Mouse (Mus musculus) skeletal muscle tissue, adult 2 months (tissue): ENCODE results near the gene Ak5.

ENCODE experiments used
- DNase-seq: peaks from one replicate; pipeline ENCODE4 v3.0.0-alpha.2; 2012; ENCODE audit warnings: low read depth, low spot score

Ak5 gene

DNA sequence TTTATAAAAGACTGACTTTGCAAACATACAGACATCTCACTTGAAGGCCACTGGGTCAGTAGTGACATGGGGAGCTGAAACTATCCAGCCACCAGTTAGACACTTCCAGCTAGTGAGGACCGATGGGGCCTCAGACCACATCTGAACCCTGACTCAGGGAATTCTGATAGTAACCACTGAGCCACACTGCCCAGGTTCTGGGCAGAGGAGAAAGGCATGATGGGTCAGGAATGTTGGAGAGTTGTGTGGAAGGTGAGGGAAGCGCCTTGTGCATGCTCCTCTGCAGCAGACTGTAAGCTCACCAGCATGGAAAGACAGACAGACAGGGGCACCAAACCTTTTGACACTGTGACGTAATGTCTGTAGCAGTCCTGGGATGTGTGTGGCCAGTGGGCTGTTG is 192.3 kb downstream of the Ak5 start:
- no peak for DNase-seq

DNA sequence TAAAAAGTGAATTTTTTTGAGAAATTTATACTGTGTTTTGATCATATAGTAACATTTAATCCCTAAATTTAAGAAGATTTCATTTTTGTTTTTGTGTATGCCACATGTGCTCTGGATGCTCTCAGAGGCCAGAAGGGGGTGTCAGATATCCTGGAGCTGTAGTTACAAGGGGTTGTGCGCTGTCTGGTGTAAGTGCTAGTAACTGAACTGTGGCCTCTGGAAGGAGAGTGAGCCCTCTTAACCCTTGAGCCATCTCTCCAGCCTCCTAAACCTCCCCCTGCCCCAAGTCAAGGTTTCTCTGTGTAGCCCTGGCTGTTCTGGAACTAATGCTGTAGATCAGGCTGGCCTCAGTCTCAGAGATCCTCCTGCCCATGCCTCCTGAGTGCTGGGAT is 192.9 kb downstream of the Ak5 start:
- DNase-seq, result no peak

DNA sequence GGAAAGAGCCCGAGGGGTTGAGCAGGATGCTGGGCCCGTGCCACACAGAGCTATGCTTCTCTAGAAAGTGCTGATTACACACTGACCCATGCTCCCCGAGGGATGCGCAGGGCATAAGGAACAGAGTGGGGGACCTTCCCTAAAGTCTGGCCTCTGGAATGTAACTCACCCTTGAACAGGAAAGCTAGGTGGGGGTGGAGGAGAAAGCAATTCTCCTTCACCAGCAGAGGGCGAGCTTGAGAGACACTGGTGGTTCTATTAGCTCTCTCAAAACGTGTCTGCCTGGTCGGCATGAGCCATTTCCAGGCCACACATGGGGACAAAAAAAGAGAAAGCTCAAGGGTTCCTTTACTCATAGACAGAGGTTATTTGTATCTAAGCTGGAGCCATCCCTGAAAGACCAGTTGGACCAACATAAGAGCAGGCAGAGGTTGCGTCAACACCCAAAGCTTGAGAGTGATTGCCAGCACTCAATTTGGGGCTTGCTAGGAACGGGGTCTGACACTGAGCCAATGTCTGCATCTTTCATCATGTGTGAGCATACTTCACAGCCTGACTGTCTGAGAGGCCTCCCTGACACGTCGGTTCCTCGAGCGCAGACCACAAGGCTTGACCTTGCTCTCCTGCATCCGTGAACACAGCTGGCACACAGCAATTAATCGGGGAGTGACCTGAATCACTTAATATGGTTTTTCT is 193.4 kb downstream of the Ak5 start:
- DNase-seq, result peak; percentile 43

DNA sequence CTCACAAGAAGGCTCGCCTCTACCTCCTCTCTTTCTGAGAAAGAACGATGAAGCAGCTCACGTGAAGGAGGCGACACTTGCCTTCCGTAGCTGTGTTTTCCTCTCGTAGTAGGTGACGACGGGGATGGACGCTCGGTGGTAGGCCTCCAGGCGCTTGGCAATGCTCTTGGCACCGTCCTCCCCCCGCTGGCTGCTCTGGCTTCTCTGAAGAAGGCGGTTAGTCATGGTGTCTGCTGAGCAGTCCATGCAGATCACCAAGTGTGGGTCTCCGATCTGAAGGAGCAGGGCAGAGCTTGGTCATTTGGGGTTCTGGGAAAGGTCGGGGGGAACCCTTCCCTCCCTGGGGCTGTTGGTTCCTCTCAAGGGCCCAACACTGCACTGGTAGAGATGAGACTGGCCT is 195.5 kb downstream of the Ak5 start:
- DNase-seq, result no peak

DNA sequence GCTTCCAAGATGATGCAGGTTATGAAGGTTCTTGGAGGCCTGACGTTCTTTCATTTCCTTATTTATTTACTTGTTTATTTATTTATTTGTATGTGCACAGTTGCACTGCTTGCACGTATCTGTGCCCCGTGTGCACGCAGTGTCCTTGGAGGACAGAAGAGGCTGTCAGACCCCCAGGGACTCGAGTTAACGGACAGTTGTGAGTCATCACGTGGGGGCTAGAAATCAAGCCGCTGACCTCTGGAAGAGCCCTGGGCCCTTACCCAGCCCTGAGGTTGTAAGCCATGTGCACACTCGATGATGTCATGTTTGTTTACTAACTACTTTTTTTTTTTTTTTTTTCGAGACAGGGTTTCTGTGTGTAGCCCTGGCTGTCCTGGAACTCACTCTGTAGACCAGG is 197.8 kb downstream of the Ak5 start:
- DNase-seq, result no peak

DNA sequence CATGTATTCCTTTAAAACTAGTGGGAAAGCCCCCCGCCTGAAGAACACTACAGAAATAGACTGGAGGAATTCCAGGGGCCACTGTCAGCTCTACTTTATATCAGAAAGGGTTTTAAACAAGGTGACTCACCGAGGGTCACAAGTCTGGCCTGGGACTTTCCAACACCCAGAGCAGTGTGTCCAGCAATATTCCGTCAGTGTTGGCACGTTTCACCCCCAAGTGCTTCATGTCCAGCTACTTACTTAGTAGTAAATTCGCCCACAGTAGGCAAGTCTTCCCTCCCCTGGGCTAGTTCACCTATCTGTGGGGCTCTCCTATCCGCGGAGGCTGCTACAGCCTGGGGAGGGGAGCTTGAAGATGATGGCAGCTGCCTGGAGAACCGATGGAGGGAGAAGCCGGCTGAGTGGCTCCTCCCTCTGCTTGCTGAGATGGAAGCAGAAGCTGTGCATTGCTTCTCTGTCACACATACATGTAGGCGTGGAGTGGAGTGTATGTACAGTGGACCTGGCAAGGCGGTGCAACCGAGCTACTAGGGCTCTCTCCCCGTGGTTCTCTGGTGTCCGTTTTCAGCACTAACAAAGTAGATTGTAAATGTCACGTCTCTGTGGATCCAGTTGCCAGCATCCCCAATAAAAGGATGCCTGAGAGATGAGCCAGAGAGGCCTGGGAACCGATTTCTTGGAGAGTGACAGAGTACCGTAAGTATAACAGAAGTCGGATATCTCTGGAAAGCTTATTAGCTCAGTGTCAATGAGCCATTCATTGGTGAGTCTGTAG is 198.5 kb downstream of the Ak5 start:
- no peak for DNase-seq

DNA sequence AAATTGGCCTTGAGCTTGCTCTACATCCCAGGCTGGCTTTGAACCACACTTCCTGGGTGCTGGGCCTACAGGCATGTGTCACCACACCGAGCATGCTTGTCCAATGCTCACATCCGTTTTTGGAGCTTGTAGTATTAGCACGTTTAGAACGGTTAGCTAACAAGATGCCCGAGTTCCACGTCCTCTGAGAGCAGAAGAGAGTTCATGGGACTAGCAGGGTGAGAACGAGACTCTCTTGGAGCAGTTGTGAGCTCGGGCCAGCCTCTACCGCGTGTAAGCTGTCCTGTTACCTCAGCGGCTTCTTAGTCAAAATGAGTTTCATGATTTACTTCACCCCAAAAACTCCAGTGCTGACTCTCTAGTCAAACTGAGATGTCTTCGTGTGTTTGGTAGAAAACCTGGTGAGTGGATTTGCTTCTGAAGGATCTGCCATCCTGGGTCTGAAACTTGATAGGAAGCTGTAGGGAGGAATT is 199.6 kb downstream of the Ak5 start:
- DNase-seq, result no peak

DNA sequence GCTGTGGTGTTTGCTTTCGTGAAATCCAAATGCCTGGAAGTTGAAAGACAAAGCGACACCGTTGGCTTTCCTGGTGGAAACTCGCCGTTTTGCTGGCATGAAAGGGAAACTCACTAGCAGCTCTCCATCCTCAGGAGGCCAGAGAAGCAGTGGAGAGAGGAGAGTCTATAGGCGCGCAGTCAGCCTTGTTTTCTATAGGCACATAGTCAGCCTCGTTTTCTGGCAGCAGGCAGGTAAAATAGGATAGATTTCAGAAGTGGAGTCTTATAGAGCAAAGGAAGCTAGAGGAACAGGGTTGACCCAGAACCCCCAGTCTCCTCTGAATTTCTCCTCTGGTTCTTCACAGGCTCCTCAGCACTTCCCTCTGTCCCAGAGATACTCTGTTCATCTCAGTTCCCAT is 200.1 kb downstream of the Ak5 start:
- DNase-seq, result no peak

DNA sequence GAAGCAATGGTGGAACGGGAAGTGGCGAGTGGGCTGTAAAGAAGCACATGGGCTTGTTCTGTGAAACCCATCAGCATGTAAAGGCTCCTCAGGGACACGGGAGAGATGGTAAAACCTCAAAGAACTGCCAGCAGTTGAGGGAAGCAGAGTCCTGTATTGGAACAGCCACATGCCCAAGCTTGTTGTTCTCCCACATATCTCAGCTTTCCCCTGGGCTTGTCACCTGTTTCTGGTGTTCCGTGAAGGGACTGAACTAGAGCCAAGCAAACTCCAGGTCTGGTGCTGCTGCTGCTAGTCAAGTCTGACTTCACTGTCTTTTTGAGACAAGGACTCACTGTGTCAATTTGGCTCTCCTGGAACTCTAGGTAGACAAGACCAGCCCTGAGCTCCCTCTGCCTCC is 200.8 kb downstream of the Ak5 start:
- DNase-seq, result no peak

DNA sequence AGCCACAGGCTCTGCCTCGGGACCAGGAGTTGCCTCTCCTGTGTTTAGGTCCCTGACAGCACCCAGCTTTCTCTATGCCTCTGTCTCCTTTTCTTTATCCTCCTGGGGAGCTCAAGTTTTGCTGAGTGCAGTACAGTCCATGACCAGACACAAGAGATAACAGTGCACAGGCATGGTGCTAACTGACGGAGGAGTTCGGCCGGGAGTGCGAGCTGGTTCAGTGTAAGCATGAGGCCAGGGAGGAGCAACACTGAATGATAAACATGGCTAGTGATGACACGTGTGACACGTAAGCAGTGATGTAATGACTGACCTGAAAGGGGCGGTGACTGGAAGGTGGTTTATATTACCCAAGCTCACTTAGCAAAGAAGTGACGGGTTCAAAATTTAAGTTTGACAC is 201.3 kb downstream of the Ak5 start:
- no peak for DNase-seq

DNA sequence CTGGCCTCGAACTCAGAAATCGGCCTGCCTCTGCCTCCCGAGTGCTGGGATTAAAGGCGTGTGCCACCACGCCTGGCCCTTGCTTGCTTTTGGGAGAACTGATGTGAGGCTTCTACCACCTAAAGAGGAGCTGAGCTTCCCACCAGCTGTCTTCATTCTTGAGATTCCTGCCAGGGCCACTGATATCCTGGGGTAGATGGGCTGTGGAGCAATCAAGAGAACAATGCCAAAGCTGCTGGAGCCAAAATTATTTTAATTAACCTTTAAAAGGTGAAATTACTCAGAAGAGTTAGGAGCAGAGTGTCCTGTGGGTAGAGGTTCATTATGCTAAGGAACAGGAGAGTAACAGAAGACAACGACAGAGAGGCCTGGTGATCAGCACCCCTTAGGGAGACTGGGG is 202.8 kb downstream of the Ak5 start:
- DNase-seq, result no peak

DNA sequence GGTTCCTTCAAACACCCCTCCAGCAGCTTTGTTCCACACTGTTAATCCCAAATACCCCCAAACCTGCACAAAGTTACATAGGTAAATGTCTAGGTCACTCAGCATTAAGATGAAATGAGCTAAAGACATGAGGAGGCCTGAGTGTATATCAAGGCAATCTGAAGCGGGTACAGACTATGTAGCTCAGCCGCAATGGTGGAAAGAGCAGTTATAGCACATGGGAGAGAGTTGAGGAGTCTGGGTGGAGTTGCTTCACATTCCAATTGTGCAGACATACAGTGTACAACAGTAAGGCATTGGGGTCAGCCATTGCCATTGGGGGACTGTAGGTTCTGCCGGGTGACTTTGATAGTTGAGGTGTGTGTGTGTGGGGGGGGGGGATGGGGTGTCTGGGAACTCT is 203.7 kb downstream of the Ak5 start:
- no peak for DNase-seq

DNA sequence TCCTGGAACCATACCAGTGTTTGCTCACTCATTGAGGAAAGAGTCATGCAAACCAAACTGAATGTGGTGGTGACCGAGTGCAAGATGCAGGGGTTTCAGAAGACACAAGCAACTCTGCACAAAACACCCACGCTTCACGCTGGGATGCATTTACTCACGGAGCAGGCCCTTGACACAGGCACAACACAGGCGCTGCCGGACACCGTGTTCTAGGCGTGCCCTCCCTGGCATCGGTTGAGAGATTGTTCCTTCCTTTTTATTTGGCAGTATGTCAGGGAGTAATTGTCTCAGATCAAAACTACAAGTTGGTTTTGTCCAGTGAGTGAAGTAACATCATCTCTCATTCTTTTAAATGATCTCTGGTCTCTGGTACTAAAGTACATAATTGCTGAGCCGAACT is 205.3 kb downstream of the Ak5 start:
- peak; percentile 49 for DNase-seq

DNA sequence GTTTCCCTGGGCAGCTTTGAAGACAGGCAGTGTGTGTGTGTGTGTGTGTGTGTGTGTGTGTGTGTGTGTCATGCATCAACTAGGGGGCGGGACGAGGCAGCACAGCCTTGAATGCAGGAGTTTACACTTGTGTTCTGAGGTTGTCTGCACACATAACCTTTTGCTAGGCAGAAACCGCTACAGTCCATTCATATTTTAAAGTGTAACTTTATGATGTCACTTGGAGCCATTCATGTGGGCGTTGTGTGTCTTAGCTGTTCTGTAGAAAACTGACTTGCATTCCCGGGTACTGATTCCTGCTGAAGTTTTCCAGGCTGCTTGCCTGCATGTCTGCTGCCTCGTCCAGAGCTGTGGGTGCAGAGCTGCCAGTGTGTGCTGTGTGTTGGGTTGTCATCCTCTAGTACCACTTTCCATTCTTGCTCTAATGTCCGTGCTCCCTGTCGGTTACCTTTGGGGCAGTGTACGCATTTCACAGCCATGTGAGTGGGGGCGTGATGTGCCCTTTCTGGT is 206.1 kb downstream of the Ak5 start:
- no peak for DNase-seq

DNA sequence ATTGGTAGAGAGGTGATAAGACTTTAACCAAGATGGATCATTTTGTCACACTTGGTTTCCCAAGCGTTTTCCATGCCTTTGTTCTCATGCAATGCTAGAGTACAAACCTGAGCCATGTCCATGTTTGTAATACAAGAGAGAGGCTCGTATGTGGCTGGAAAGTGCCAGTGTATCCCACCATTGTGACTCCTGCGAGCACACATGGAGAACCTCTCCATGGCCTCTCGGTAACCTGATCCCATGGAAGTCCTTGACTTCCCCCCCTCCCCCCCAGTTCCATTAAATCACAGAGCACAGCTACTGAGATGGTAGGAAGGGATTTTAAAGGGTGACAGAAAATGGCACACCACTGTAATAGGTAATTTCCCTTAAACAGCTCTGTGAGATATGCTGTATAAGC is 207.4 kb downstream of the Ak5 start:
- DNase-seq, result no peak

DNA sequence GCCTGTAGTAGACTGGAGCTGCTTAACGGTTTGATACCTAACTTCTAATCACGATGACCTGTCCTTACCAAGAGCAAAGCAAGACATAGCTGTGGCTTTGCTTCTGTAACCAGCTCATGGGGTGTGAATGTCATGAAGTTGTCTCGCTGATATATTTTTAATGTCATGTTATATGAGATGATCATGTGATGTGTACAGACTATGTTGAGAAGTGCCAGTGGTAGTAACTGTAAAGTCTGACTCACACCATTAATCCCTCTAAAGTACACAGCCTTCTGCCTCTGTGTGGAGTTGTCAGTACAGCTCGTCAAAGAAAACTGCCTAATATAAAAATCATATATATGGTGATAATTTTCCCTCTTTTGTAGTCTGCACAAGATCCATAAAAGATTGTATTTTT is 209.3 kb downstream of the Ak5 start:
- peak; percentile 43 for DNase-seq

DNA sequence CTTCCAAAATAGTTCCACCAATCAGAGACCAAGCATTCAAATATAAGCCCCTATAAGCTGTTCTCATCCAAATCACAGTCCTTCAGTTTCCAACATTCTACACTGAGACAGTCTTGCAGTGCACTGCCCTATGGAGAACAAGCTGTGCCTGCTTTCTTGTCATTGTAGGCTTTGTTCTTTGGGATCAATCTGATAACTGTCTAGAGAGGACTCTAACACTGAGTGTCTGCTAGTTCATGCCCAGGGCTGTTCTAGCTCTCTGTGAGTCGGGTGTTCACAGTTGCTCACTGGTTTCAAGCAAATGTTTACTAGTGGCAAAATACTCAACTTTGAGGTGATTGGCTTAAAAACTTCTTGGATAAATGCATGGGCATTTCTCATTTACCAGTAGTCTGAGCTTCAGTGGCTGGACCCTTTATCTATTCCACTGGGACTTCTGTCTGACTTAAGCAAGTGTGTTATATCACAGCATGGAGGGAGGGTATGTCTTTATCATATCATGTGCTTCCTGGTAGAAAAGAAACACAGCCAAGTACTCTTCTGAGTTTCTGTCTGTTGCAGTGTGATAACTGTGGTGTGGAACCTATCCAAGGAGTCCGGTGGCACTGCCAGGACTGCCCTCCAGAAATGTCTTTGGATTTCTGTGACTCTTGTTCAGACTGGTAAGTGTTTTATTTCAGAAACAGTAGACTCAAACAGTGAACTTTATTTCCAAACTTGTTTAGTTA is 210.7 kb downstream of the Ak5 start:
- peak; percentile 30 for DNase-seq

DNA sequence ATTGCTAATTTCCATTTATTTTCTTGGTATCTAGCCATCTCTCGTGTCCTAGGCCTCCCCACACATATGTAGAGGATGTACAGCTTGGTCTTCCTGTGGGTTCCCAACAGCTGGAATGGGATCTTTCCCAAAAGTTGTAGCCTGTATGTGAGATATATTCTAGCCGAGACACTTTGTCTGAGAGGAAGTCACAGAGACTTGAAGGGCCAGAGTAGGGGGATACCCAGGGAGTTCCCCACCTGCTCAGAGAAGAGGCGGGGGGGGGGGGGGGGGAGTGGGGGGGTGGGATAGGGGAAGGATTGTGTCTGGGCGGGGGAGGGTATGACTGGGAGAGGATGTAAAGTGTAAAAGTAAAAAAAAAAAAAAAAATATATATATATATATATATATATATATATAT is 215.0 kb downstream of the Ak5 start:
- DNase-seq, result no peak

DNA sequence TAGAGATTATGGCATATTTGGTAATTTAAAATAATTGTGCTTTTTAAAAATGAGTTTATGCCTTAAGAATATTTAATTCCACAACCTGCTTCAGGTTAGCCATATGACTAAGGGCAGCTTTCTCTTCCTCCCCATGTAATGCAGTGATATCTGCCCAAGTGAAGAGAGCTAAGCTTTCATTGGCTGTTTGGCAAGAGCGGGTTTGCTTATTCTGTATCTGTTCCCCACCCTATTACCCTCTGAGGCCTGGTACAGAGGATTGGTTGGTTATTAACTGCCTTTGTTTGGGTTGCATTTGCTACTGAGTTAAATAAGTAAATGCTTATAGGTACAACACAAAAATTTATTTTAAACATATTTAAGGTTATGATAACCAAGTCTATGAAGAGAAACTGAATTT is 221.2 kb downstream of the Ak5 start:
- no peak for DNase-seq

DNA sequence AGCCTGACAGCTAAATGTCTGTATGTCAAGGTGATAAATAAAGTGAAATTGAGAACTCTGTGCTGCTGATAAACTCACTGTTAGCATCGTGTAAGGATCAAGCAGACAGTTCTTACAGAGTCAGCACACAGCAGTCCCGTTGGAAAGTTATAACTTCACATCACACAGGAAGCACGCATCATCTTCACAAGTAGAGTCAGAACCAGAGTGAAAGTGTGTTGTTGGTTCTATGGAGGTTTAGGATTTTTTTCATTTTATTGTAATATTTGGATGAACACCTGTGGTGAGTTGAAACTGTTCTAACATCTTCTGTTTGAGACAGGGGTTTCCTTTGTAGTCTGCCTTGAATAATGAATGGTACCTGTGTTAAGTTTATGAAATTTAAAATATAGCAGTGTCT is 224.0 kb downstream of the Ak5 start:
- no peak for DNase-seq

DNA sequence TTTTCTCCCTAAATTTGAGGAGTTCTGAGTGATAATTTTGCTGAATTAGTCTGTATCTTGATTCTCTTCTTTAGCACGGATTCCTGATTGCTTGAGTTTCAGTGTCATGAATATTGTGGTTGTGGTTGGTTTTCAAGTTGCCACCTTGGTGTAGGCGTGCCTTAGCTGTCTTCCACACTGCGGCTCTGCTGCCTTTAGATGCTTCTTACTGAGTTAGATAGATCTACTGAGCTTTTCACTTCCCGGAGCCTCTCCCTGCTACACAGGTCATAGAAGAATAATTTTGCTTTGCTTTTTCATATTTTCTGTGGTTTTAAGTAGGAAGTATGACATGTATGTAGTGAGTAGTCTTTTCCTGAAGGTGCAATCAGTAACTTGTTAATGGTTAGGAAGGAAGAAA is 225.4 kb downstream of the Ak5 start:
- no peak for DNase-seq

DNA sequence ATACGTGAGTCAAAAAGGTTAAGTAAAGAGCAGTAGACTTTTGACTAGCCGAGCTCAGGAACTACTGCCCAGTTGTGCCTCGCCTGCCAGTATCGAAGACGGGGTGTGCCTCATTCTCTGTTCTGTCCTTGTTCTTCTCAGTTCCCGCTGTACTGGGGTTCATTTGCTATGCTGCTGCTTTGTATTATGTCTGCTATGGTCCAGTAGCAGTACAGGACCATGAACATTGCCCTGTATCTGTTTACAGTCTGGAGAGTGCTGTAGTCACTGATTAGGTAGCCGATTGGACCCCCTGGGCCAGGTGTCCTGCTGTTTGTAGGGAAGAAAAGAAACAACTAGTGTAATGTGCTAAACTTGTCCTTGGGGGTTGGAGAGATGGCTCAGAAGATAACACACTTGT is 230.1 kb downstream of the Ak5 start:
- no peak for DNase-seq

DNA sequence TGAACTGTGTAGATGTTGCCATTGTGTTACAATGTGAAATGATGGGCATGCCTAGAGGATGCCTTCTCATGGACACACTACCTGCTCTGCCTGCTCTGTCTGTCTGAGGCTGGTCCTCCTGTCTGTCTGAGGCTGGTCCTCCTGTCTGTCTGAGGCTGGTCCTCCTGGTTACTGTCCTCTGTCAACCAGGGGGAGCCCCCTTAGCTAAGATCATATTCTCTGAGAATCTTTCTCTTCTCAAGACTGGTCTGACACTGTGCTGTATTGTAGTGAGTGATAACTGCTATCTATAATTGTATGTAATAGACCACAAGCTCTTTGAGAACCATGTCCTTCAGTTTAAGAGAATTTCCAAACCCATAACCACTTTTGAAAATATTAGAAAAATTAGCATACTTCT is 232.6 kb downstream of the Ak5 start:
- DNase-seq, result no peak
